Comparison of ENCODE assay signal across 8 mouse cellular contexts in the genomic region with DNA sequence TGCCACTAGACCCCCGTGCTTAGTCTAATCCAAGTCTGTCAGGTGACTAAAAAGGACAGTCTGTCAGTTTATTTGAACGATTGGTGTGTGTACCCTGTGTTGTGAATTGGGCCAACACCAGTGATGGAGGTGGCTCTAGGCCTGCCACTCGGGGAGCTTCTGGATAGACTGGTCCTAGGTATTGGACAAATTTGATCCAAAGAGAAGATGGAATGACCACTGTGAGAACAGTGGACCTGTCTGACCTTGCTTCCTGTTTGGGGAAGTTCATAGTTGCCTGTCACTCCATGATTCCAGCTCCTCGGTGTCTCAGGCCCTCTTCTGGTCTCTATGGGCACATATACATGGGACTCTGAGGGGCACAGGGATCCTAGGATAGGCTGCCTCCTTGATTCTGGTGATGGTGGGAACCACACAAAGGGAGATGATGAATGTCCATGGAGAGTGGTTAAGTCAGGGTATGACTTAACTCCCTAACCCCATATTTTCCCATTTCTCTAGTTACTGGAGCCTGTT. TPM values are rescaled to one million over a fixed set of nuclear protein-coding genes. Genes with fewer than 3 reads are reported as not detected.
DNase-seq lines count a peak whose midpoint lies in the region; ATAC-seq and TF ChIP-seq lines count a peak whose summit lies in the region.

No protein-coding gene starts in this region.

- peaks cover 23% of the 10 kb centered on the region for H3K4me1 ChIP-seq in lung, embryonic 15.5 days
- peaks cover 3% of the 10 kb centered on the region for H3K4me1 ChIP-seq in embryonic fibroblast, embryonic 13.5 days (ENCODE audit: control insufficient read depth, insufficient read depth, low read length)
- H3K4me1 ChIP-seq in limb, embryonic 12.5 days (replicated peaks): peaks cover 18% of the 10 kb centered on the region
- peaks cover 20% of the 10 kb centered on the region for H3K4me1 ChIP-seq in neural tube, embryonic 15.5 days

- no peak for ATAC-seq in lung, embryonic 15.5 days (ENCODE audit: borderline replicate concordance, extremely low read depth, low FRiP score, low TSS enrichment)
- no peak for ATAC-seq in limb, embryonic 12.5 days (ENCODE audit: insufficient number of reproducible peaks, insufficient read depth, low FRiP score, low TSS enrichment, low read depth)
- ATAC-seq in neural tube, embryonic 15.5 days (ENCODE audit: low FRiP score): no peak

- H3K4me2 ChIP-seq in lung, embryonic 15.5 days: peak overlapping the region; percentile 70
- peak overlapping the region; percentile 89 for H3K4me2 ChIP-seq in limb, embryonic 12.5 days
- H3K4me2 ChIP-seq in neural tube, embryonic 15.5 days: peak overlapping the region; percentile 90

- H3K9ac ChIP-seq in lung, embryonic 15.5 days: peak overlapping the region; percentile 95
- peak overlapping the region; percentile 98 for H3K9ac ChIP-seq in limb, embryonic 12.5 days (replicated peaks)
- H3K9ac ChIP-seq in neural tube, embryonic 15.5 days (replicated peaks): peak overlapping the region; percentile 100

- H3K27me3 ChIP-seq in lung, embryonic 15.5 days: no peaks in the 10 kb centered on the region
- no peaks in the 10 kb centered on the region for H3K27me3 ChIP-seq in limb, embryonic 12.5 days
- no peaks in the 10 kb centered on the region for H3K27me3 ChIP-seq in neural tube, embryonic 15.5 days (replicated peaks)

- H3K9me3 ChIP-seq in lung, embryonic 15.5 days: no peaks in the 10 kb centered on the region
- no peaks in the 10 kb centered on the region for H3K9me3 ChIP-seq in limb, embryonic 12.5 days
- H3K9me3 ChIP-seq in neural tube, embryonic 15.5 days (replicated peaks): no peaks in the 10 kb centered on the region

- H3K27ac ChIP-seq in lung, embryonic 15.5 days: no peak overlapping the region
- H3K27ac ChIP-seq in embryonic fibroblast, embryonic 13.5 days (ENCODE audit: insufficient read depth, low read length): no peak overlapping the region; the same call in 1 of the 2 replicates
- H3K27ac ChIP-seq in limb, embryonic 12.5 days: no peak overlapping the region
- H3K27ac ChIP-seq in neural tube, embryonic 15.5 days (replicated peaks): no peak overlapping the region

- peaks cover 33% of the 10 kb centered on the region for H3K36me3 ChIP-seq in lung, embryonic 15.5 days
- peaks cover 40% of the 10 kb centered on the region for H3K36me3 ChIP-seq in limb, embryonic 12.5 days
- H3K36me3 ChIP-seq in neural tube, embryonic 15.5 days: peaks cover 30% of the 10 kb centered on the region

- H3K4me3 ChIP-seq in lung, embryonic 15.5 days: peak overlapping the region; percentile 79
- H3K4me3 ChIP-seq in embryonic fibroblast, embryonic 13.5 days (ENCODE audit: insufficient read depth, low read length): peak overlapping the region; percentile 98
- peak overlapping the region; percentile 88 for H3K4me3 ChIP-seq in limb, embryonic 12.5 days (replicated peaks)
- H3K4me3 ChIP-seq in neural tube, embryonic 15.5 days (replicated peaks): peak overlapping the region; percentile 92

- WGBS in lung, embryonic 15.5 days: 27% methylated on average over 4 of the region's 4 CpGs
- WGBS in limb, embryonic 12.5 days: 45% methylated on average over 4 of the region's 4 CpGs
- WGBS in neural tube, embryonic 15.5 days: 43% methylated on average over 4 of the region's 4 CpGs

- TF ChIP-seq POLR2A in embryonic fibroblast, embryonic 13.5 days (IDR thresholded peaks at IDR 0.05; ENCODE audit: low read depth, low read length): no peak

- DNase-seq in lung, adult 18-20 months: no peak
- DNase-seq in adrenal gland, adult 2 months: no peak
- DNase-seq in layer of hippocampus, adult 8-10 months (ENCODE audit: low spot score in 2 of 2): no peak
- no peak for DNase-seq in kidney, postnatal 25 days

- TF ChIP-seq CTCF in embryonic fibroblast, embryonic 13.5 days (IDR thresholded peaks at IDR 0.05; ENCODE audit: borderline replicate concordance, insufficient read depth, low read length): no peak

RNA-seq across cellular contexts. Expression of gene Rps16, which starts 1.3 kb away (rescaled TPM):
- 979 and 1,114 TPM in 2 replicates for polyA plus RNA-seq in lung, embryonic 15.5 days (2015; fragmentation: Nextera tagmentation; extraction: Ambion mirVana)
- polyA plus RNA-seq in embryonic fibroblast, embryonic 13.5 days (2011; ENCODE audit: insufficient read length, low read depth, missing spikeins): 997 and 1,079 TPM in 2 replicates
- 915 and 927 TPM in 2 replicates for polyA plus RNA-seq in limb, embryonic 12.5 days (2016; fragmentation: Nextera tagmentation; extraction: Ambion mirVana)
- polyA plus RNA-seq in neural tube, embryonic 15.5 days (2015; fragmentation: Nextera tagmentation; extraction: Ambion mirVana): 467 and 619 TPM in 2 replicates
- total RNA-seq in adrenal gland, adult 2 months (2021): 1,000 to 10,000 TPM in 1 of 2 experiments, 100 to 1,000 TPM in 1; 895 to 1,085 TPM
- polyA plus RNA-seq in adrenal gland, adult 2 months (2012; rRNA removed): 555 and 709 TPM in 2 replicates
- 100 to 1,000 TPM; 531 to 646 (median 582) TPM for total RNA-seq in layer of hippocampus, adult 8-10 months (2022)

RNA-seq across cellular contexts. Expression of gene Supt5, which starts 13.2 kb away (rescaled TPM):
- polyA plus RNA-seq in lung, embryonic 15.5 days (2015; fragmentation: Nextera tagmentation; extraction: Ambion mirVana): 83.2 and 88.4 TPM in 2 replicates
- 104 and 105 TPM in 2 replicates for polyA plus RNA-seq in embryonic fibroblast, embryonic 13.5 days (2011; ENCODE audit: insufficient read length, low read depth, missing spikeins)
- 99.0 and 117 TPM in 2 replicates for polyA plus RNA-seq in limb, embryonic 12.5 days (2016; fragmentation: Nextera tagmentation; extraction: Ambion mirVana)
- polyA plus RNA-seq in neural tube, embryonic 15.5 days (2015; fragmentation: Nextera tagmentation; extraction: Ambion mirVana): 92.8 and 101 TPM in 2 replicates
- 100 to 1,000 TPM; 156 to 171 TPM for total RNA-seq in adrenal gland, adult 2 months (2021)
- polyA plus RNA-seq in adrenal gland, adult 2 months (2012; rRNA removed): 163 and 190 TPM in 2 replicates
- 100 to 1,000 TPM; 119 to 125 (median 122) TPM for total RNA-seq in layer of hippocampus, adult 8-10 months (2022)

RNA-seq across cellular contexts. Expression of gene Plekhg2, which starts 20.7 kb away (rescaled TPM):
- polyA plus RNA-seq in lung, embryonic 15.5 days (2015; fragmentation: Nextera tagmentation; extraction: Ambion mirVana): 59.4 and 67.9 TPM in 2 replicates
- polyA plus RNA-seq in embryonic fibroblast, embryonic 13.5 days (2011; ENCODE audit: insufficient read length, low read depth, missing spikeins): 66.5 and 68.5 TPM in 2 replicates
- polyA plus RNA-seq in limb, embryonic 12.5 days (2016; fragmentation: Nextera tagmentation; extraction: Ambion mirVana): 96.9 and 106 TPM in 2 replicates
- polyA plus RNA-seq in neural tube, embryonic 15.5 days (2015; fragmentation: Nextera tagmentation; extraction: Ambion mirVana): 21.4 and 26.5 TPM in 2 replicates
- 10 to 100 TPM; 14.9 to 15.6 TPM for total RNA-seq in adrenal gland, adult 2 months (2021)
- 22.5 and 23.2 TPM in 2 replicates for polyA plus RNA-seq in adrenal gland, adult 2 months (2012; rRNA removed)
- 1 to 10 TPM; 5.8 to 7.8 (median 6.5) TPM for total RNA-seq in layer of hippocampus, adult 8-10 months (2022)

RNA-seq across cellular contexts. Expression of gene Zfp36, which starts 28.3 kb away (rescaled TPM):
- polyA plus RNA-seq in lung, embryonic 15.5 days (2015; fragmentation: Nextera tagmentation; extraction: Ambion mirVana): 16.4 and 17.9 TPM in 2 replicates
- 23.4 and 27.4 TPM in 2 replicates for polyA plus RNA-seq in embryonic fibroblast, embryonic 13.5 days (2011; ENCODE audit: insufficient read length, low read depth, missing spikeins)
- 7.1 and 7.7 TPM in 2 replicates for polyA plus RNA-seq in limb, embryonic 12.5 days (2016; fragmentation: Nextera tagmentation; extraction: Ambion mirVana)
- 4.2 and 7.5 TPM in 2 replicates for polyA plus RNA-seq in neural tube, embryonic 15.5 days (2015; fragmentation: Nextera tagmentation; extraction: Ambion mirVana)
- 10 to 100 TPM; 16.3 to 19.4 TPM for total RNA-seq in adrenal gland, adult 2 months (2021)
- 25.9 and 32.3 TPM in 2 replicates for polyA plus RNA-seq in adrenal gland, adult 2 months (2012; rRNA removed)
- 1 to 10 TPM; 1.8 to 7.9 (median 5.0) TPM for total RNA-seq in layer of hippocampus, adult 8-10 months (2022)

RNA-seq across cellular contexts. Expression of gene Timm50, which starts 39.9 kb away (rescaled TPM):
- polyA plus RNA-seq in lung, embryonic 15.5 days (2015; fragmentation: Nextera tagmentation; extraction: Ambion mirVana): 146 and 147 TPM in 2 replicates
- polyA plus RNA-seq in embryonic fibroblast, embryonic 13.5 days (2011; ENCODE audit: insufficient read length, low read depth, missing spikeins): 37.5 and 40.3 TPM in 2 replicates
- polyA plus RNA-seq in limb, embryonic 12.5 days (2016; fragmentation: Nextera tagmentation; extraction: Ambion mirVana): 166 and 169 TPM in 2 replicates
- polyA plus RNA-seq in neural tube, embryonic 15.5 days (2015; fragmentation: Nextera tagmentation; extraction: Ambion mirVana): 125 and 136 TPM in 2 replicates
- total RNA-seq in adrenal gland, adult 2 months (2021): 10 to 100 TPM; 66.6 to 99.9 TPM
- 90.5 and 101 TPM in 2 replicates for polyA plus RNA-seq in adrenal gland, adult 2 months (2012; rRNA removed)
- total RNA-seq in layer of hippocampus, adult 8-10 months (2022): 10 to 100 TPM; 41.2 to 54.2 (median 46.0) TPM
